Mouse (Mus musculus): Measurements from ENCODE around the gene Spata3. TPM values are rescaled to one million over a fixed set of nuclear protein-coding genes. Genes with fewer than 3 reads are reported as not detected.
"Not testable (repeated sequence)": the region's sequence is repeated elsewhere in the genome, so short reads cannot be mapped to it uniquely, and the experiment has no call there.

The Spata3 gene
- not detected in 2 replicates for polyA plus RNA-seq (2016; fragmentation: Nextera tagmentation; extraction: Ambion mirVana)

- Histone ChIP-seq H3K9me3 (peaks cover 4% of the 10 kb centered on the region; the same call in 1 of the 2 replicates), H3K4me1 (replicated peaks) (peaks cover 13% of the 10 kb centered on the region), H3K4me3 (no peak within 1 kb of the TSS), H3K27me3 (ENCODE audit: insufficient read depth, poor library complexity, severe bottlenecking) (peaks cover 48% of the 10 kb centered on the region), H3K36me3 (no peaks in the 10 kb centered on the region), H3K27ac (no peak within 1 kb of the TSS)
- WGBS = 91% methylated on average over 8 of the region's 8 CpGs
- DNase-seq (ENCODE audit: low spot score) = no peak
Measured at GRCm38 (mm10) chr1:86016516-86016915, at the start of gene Spata3. Gene Spata3, plus strand, starts transcription at chr1:86016816.

- Histone ChIP-seq H3K9me3 (no peaks in the 10 kb centered on the region), H3K4me3 (no peak overlapping the region), H3K27ac (no peak overlapping the region), H3K4me1 (replicated peaks) (no peaks in the 10 kb centered on the region), H3K36me3 (no peaks in the 10 kb centered on the region), H3K27me3 (ENCODE audit: insufficient read depth, poor library complexity, severe bottlenecking) (no peaks in the 10 kb centered on the region)
- WGBS = 69% methylated on average over 1 of the region's 1 CpGs
- DNase-seq (ENCODE audit: low spot score) = no peak
Measured at GRCm38 (mm10) chr1:85969081-85969480, 47.5 kb upstream of the Spata3 start.

GRCm38 (mm10) chr1:85969519-85969918 is 47.1 kb upstream of the Spata3 start:
- no peaks in the 10 kb centered on the region for H3K27me3 ChIP-seq (ENCODE audit: insufficient read depth, poor library complexity, severe bottlenecking)
- WGBS = 93% methylated on average over 1 of the region's 1 CpGs
- H3K27ac ChIP-seq = no peak overlapping the region
- H3K4me3 ChIP-seq = no peak overlapping the region
- no peaks in the 10 kb centered on the region for H3K4me1 ChIP-seq (replicated peaks)
- no peaks in the 10 kb centered on the region for H3K36me3 ChIP-seq
- no peaks in the 10 kb centered on the region for H3K9me3 ChIP-seq
- DNase-seq (ENCODE audit: low spot score) = no peak

- DNase-seq (ENCODE audit: low spot score) = no peak
- Histone ChIP-seq H3K9me3 (no peaks in the 10 kb centered on the region), H3K4me1 (replicated peaks) (no peaks in the 10 kb centered on the region), H3K27ac (no peak overlapping the region), H3K4me3 (no peak overlapping the region), H3K27me3 (ENCODE audit: insufficient read depth, poor library complexity, severe bottlenecking) (no peaks in the 10 kb centered on the region), H3K36me3 (no peaks in the 10 kb centered on the region)
- WGBS = 92% methylated on average over 3 of the region's 3 CpGs
Measured at GRCm38 (mm10) chr1:85971070-85971469, 45.5 kb upstream of the Spata3 start.

GRCm38 (mm10) chr1:85972341-85972740 is 44.3 kb upstream of the Spata3 start:
- Histone ChIP-seq H3K9me3 (no peaks in the 10 kb centered on the region), H3K27ac (no peak overlapping the region), H3K4me1 (replicated peaks) (no peaks in the 10 kb centered on the region), H3K36me3 (no peaks in the 10 kb centered on the region), H3K4me3 (no peak overlapping the region), H3K27me3 (ENCODE audit: insufficient read depth, poor library complexity, severe bottlenecking) (no peaks in the 10 kb centered on the region)
- no peak for DNase-seq (ENCODE audit: low spot score)
- WGBS = 79% methylated on average over 3 of the region's 3 CpGs

GRCm38 (mm10) chr1:85973468-85973877 is 43.1 kb upstream of the Spata3 start:
- H3K36me3 ChIP-seq = no peaks in the 10 kb centered on the region
- H3K9me3 ChIP-seq = no peaks in the 10 kb centered on the region
- H3K27me3 ChIP-seq (ENCODE audit: insufficient read depth, poor library complexity, severe bottlenecking) = no peaks in the 10 kb centered on the region
- H3K4me3 ChIP-seq = no peak overlapping the region
- H3K4me1 ChIP-seq (replicated peaks) = no peaks in the 10 kb centered on the region
- 82% methylated on average over 2 of the region's 2 CpGs for WGBS
- H3K27ac ChIP-seq = no peak overlapping the region
- no peak for DNase-seq (ENCODE audit: low spot score)

GRCm38 (mm10) chr1:85977709-85978108 is 38.9 kb upstream of the Spata3 start:
- H3K9me3 ChIP-seq = no peaks in the 10 kb centered on the region
- H3K27me3 ChIP-seq (ENCODE audit: insufficient read depth, poor library complexity, severe bottlenecking) = no peaks in the 10 kb centered on the region
- H3K4me3 ChIP-seq = no peak overlapping the region
- H3K27ac ChIP-seq = no peak overlapping the region
- WGBS = 78% methylated on average over 3 of the region's 3 CpGs
- no peak for DNase-seq (ENCODE audit: low spot score)
- no peaks in the 10 kb centered on the region for H3K4me1 ChIP-seq (replicated peaks)
- H3K36me3 ChIP-seq = no peaks in the 10 kb centered on the region

GRCm38 (mm10) chr1:85981738-85982357 is 34.8 kb upstream of the Spata3 start:
- Histone ChIP-seq H3K27me3 (ENCODE audit: insufficient read depth, poor library complexity, severe bottlenecking) (no peaks in the 10 kb centered on the region), H3K4me1 (replicated peaks) (no peaks in the 10 kb centered on the region), H3K27ac (no peak overlapping the region), H3K4me3 (no peak overlapping the region), H3K9me3 (no peaks in the 10 kb centered on the region), H3K36me3 (no peaks in the 10 kb centered on the region)
- WGBS = 83% methylated on average over 7 of the region's 7 CpGs
- no peak for DNase-seq (ENCODE audit: low spot score)

GRCm38 (mm10) chr1:85985784-85986183 is 30.8 kb upstream of the Spata3 start:
- DNase-seq (ENCODE audit: low spot score) = no peak
- Histone ChIP-seq H3K36me3 (no peaks in the 10 kb centered on the region), H3K4me1 (replicated peaks) (no peaks in the 10 kb centered on the region), H3K9me3 (no peaks in the 10 kb centered on the region), H3K27ac (no peak overlapping the region), H3K4me3 (no peak overlapping the region), H3K27me3 (ENCODE audit: insufficient read depth, poor library complexity, severe bottlenecking) (no peaks in the 10 kb centered on the region)
- WGBS = 84% methylated on average over 3 of the region's 3 CpGs

GRCm38 (mm10) chr1:85988351-85988750 is 28.3 kb upstream of the Spata3 start:
- Histone ChIP-seq H3K4me1 (replicated peaks) (no peaks in the 10 kb centered on the region), H3K9me3 (no peaks in the 10 kb centered on the region), H3K27ac (no peak overlapping the region), H3K27me3 (ENCODE audit: insufficient read depth, poor library complexity, severe bottlenecking) (no peaks in the 10 kb centered on the region), H3K4me3 (no peak overlapping the region), H3K36me3 (no peaks in the 10 kb centered on the region)
- WGBS = 81% methylated on average over 4 of the region's 4 CpGs
- DNase-seq (ENCODE audit: low spot score) = no peak

GRCm38 (mm10) chr1:85988882-85989281 is 27.7 kb upstream of the Spata3 start:
- H3K9me3 ChIP-seq; H3K36me3 ChIP-seq; H3K27me3 ChIP-seq (ENCODE audit: insufficient read depth, poor library complexity, severe bottlenecking); H3K4me3 ChIP-seq; DNase-seq (ENCODE audit: low spot score); H3K27ac ChIP-seq; H3K4me1 ChIP-seq (replicated peaks): not testable (repeated sequence)
- WGBS = 86% methylated on average over 4 of the region's 4 CpGs

GRCm38 (mm10) chr1:85992175-85992574 is 24.4 kb upstream of the Spata3 start:
- WGBS = 80% methylated on average over 9 of the region's 9 CpGs
- no peak overlapping the region for H3K27ac ChIP-seq
- H3K4me3 ChIP-seq = no peak overlapping the region
- DNase-seq (ENCODE audit: low spot score) = no peak
- H3K9me3 ChIP-seq = 0 out of 2 replicates have a peak, but pooled peaks cover 3% of the 10 kb centered on the region
- H3K36me3 ChIP-seq = no peaks in the 10 kb centered on the region
- no peaks in the 10 kb centered on the region for H3K4me1 ChIP-seq (replicated peaks)
- no peaks in the 10 kb centered on the region for H3K27me3 ChIP-seq (ENCODE audit: insufficient read depth, poor library complexity, severe bottlenecking)

- Histone ChIP-seq H3K36me3 (no peaks in the 10 kb centered on the region), H3K27ac (no peak overlapping the region), H3K4me3 (no peak overlapping the region), H3K27me3 (ENCODE audit: insufficient read depth, poor library complexity, severe bottlenecking) (no peaks in the 10 kb centered on the region), H3K4me1 (replicated peaks) (no peaks in the 10 kb centered on the region), H3K9me3 (0 out of 2 replicates have a peak, but pooled peaks cover 3% of the 10 kb centered on the region)
- 76% methylated on average over 4 of the region's 4 CpGs for WGBS
- DNase-seq (ENCODE audit: low spot score) = no peak
Measured at GRCm38 (mm10) chr1:85993541-85993940, 23.1 kb upstream of the Spata3 start.

GRCm38 (mm10) chr1:85997221-85997620 is 19.4 kb upstream of the Spata3 start:
- no peaks in the 10 kb centered on the region for H3K27me3 ChIP-seq (ENCODE audit: insufficient read depth, poor library complexity, severe bottlenecking)
- no peak for DNase-seq (ENCODE audit: low spot score)
- 88% methylated on average over 1 of the region's 1 CpGs for WGBS
- no peak overlapping the region for H3K27ac ChIP-seq
- H3K9me3 ChIP-seq = 0 out of 2 replicates have a peak, but pooled peaks cover 3% of the 10 kb centered on the region
- H3K4me3 ChIP-seq = no peak overlapping the region
- H3K4me1 ChIP-seq (replicated peaks) = no peaks in the 10 kb centered on the region
- H3K36me3 ChIP-seq = no peaks in the 10 kb centered on the region
